13 mouse cellular contexts compared by ENCODE assay signal in the genomic region with DNA sequence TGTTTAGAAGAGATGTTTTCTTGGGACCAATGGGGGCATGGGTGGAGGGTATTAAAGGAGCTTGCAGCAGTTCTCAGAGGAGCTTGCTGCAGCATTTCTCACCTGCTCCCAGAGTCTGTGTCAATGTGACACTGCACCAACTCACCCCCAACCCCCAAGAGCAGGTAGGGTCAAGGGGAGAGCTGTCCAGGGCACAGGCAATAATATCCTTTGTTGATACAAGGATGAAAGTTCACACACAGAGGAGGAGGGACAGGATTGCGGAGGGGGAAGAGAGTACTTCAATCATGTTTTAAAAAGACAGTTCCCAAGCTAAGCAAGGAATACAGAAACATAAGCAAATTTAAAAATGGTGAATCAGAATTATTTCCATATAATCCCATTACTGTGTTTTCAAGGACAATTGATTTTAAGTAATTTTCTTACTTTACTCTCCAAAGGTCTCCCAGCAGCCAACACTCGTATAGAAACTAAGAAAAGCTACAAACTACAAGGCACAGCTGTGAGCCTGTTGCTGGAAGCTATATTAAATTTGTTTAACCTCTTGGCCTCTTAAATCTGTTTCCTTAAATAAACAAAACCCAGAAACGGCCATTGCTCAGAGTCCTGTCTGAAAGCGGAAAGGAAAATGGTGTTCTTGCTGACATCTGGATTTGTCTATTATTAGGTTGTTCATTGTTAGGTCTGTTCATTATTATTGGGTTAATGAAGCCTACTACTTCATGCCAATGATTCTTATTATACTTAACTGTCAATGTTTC. TPM values are rescaled to one million over a fixed set of nuclear protein-coding genes. Genes with fewer than 3 reads are reported as not detected.
DNase-seq lines count a peak whose midpoint lies in the region; ATAC-seq and TF ChIP-seq lines count a peak whose summit lies in the region.
"Had no signal": no experiment of that assay in that cellular context is flagged by ENCODE, and none has a peak within 500 bp of the region (broad histone marks: within the 10 kb centered on the region; RNA-seq: fewer than 3 reads in every experiment).

No protein-coding gene starts in this region.

- WGBS in heart, embryonic 12.5 days = 35% methylated on average over 4 of the region's 4 CpGs
- 12% methylated on average over 4 of the region's 4 CpGs for WGBS in intestine, embryonic 15.5 days
- 43% methylated on average over 4 of the region's 4 CpGs for WGBS in liver, embryonic 14.5 days (ENCODE audit: insufficient replicate concordance)
- WGBS in hindbrain, embryonic 13.5 days = 39% methylated on average over 4 of the region's 4 CpGs
- WGBS in thymus, adult 2 months = 87% methylated on average over 4 of the region's 4 CpGs

- H3K27me3 ChIP-seq in heart, embryonic 12.5 days (replicated peaks) = no peaks in the 10 kb centered on the region
- no peaks in the 10 kb centered on the region for H3K27me3 ChIP-seq in intestine, embryonic 15.5 days (replicated peaks)
- H3K27me3 ChIP-seq in liver, embryonic 14.5 days (ENCODE audit: control insufficient read depth, insufficient read depth, low read length) = no peaks in the 10 kb centered on the region
- H3K27me3 ChIP-seq in hindbrain, embryonic 13.5 days = peaks cover 35% of the 10 kb centered on the region
- H3K27me3 ChIP-seq in thymus, adult 2 months (ENCODE audit: control insufficient read depth, insufficient read depth, low read length) = no peaks in the 10 kb centered on the region

- no peak overlapping the region for H3K4me2 ChIP-seq in heart, embryonic 12.5 days
- H3K4me2 ChIP-seq in intestine, embryonic 15.5 days (replicated peaks) = peak overlapping the region; percentile 28
- H3K4me2 ChIP-seq in liver, embryonic 14.5 days (ENCODE audit: low read depth) = no peak overlapping the region
- no peak overlapping the region for H3K4me2 ChIP-seq in hindbrain, embryonic 13.5 days
- H3K4me2 ChIP-seq: midbrain, embryonic 15.5 days had no signal

- H3K27ac ChIP-seq in heart, embryonic 12.5 days (ENCODE audit: poor library complexity, severe bottlenecking) = no peak overlapping the region
- H3K27ac ChIP-seq in intestine, embryonic 15.5 days = peak overlapping the region; percentile 51
- H3K27ac ChIP-seq in liver, embryonic 14.5 days = no peak overlapping the region
- no peak overlapping the region for H3K27ac ChIP-seq in hindbrain, embryonic 13.5 days
- no peak overlapping the region for H3K27ac ChIP-seq in thymus, adult 2 months (ENCODE audit: control insufficient read depth, insufficient read depth, low read length)
- H3K27ac ChIP-seq: midbrain, embryonic 15.5 days had no signal

- H3K4me3 ChIP-seq in heart, embryonic 12.5 days = no peak overlapping the region
- H3K4me3 ChIP-seq in intestine, embryonic 15.5 days (replicated peaks) = no peak overlapping the region
- H3K4me3 ChIP-seq in liver, embryonic 14.5 days (ENCODE audit: insufficient read depth in 1 of 2, low read depth in 2 of 2, low read length in 2 of 2) = no peak overlapping the region
- H3K4me3 ChIP-seq in hindbrain, embryonic 13.5 days = no peak overlapping the region
- no peak overlapping the region for H3K4me3 ChIP-seq in thymus, adult 2 months (ENCODE audit: control insufficient read depth, insufficient read depth, low read length)
- H3K4me3 ChIP-seq: midbrain, embryonic 15.5 days had no signal

- no peak for DNase-seq in heart, postnatal 14 days
- peak; percentile 2 for DNase-seq in 3T3-L1 (ENCODE audit: low read depth, low spot score)
- peak in 2 of 3 experiments; percentile 17 to 20 for DNase-seq in liver, embryonic 14.5 days (ENCODE audit: low read depth in 3 of 3, low spot score in 3 of 3)
- no peak for DNase-seq in thymus, adult 18-20 months
- no peak for DNase-seq in thymus, adult 2 months
- DNase-seq: gastrocnemius, postnatal 14 days; heart, postnatal 10 days; kidney, postnatal 10 days; right cerebral cortex, postnatal 14 days had no signal

- no peaks in the 10 kb centered on the region for H3K36me3 ChIP-seq in heart, embryonic 12.5 days
- H3K36me3 ChIP-seq in intestine, embryonic 15.5 days = no peaks in the 10 kb centered on the region
- no peaks in the 10 kb centered on the region for H3K36me3 ChIP-seq in liver, embryonic 14.5 days (replicated peaks; ENCODE audit: control insufficient read depth, insufficient read depth, low read depth)
- H3K36me3 ChIP-seq in hindbrain, embryonic 13.5 days = no peaks in the 10 kb centered on the region
- no peaks in the 10 kb centered on the region for H3K36me3 ChIP-seq in thymus, adult 2 months (ENCODE audit: control insufficient read depth, insufficient read depth, low read length)
- H3K36me3 ChIP-seq: midbrain, embryonic 15.5 days had no signal

- H3K9ac ChIP-seq in heart, embryonic 12.5 days = no peak overlapping the region
- H3K9ac ChIP-seq in intestine, embryonic 15.5 days = no peak overlapping the region
- no peak overlapping the region for H3K9ac ChIP-seq in liver, embryonic 14.5 days (replicated peaks)
- no peak overlapping the region for H3K9ac ChIP-seq in hindbrain, embryonic 13.5 days
- H3K9ac ChIP-seq: midbrain, embryonic 15.5 days had no signal

- TF ChIP-seq CTCF in liver, embryonic 14.5 days (IDR thresholded peaks at IDR 0.05; ENCODE audit: low read depth) = no peak
- TF ChIP-seq CTCF in thymus, adult 2 months (IDR thresholded peaks at IDR 0.05; ENCODE audit: borderline replicate concordance, control insufficient read depth, extremely low read depth, insufficient read depth, low read length, poor library complexity) = no peak

- H3K9me3 ChIP-seq in heart, embryonic 12.5 days (replicated peaks) = no peaks in the 10 kb centered on the region
- H3K9me3 ChIP-seq in intestine, embryonic 15.5 days = no peaks in the 10 kb centered on the region
- H3K9me3 ChIP-seq in liver, embryonic 14.5 days (ENCODE audit: control insufficient read depth, low read length) = no peaks in the 10 kb centered on the region
- no peaks in the 10 kb centered on the region for H3K9me3 ChIP-seq in hindbrain, embryonic 13.5 days
- H3K9me3 ChIP-seq: midbrain, embryonic 15.5 days had no signal

- TF ChIP-seq POLR2A in thymus, adult 2 months (IDR thresholded peaks at IDR 0.05; ENCODE audit: control insufficient read depth, extremely low read depth, insufficient read depth, low read length, poor library complexity) = no peak

- peak; percentile 54 for ATAC-seq in heart, embryonic 12.5 days (ENCODE audit: insufficient number of reproducible peaks, low FRiP score)
- peak; percentile 77 for ATAC-seq in intestine, embryonic 15.5 days
- peak; percentile 63; the same call in 1 of the 2 replicates for ATAC-seq in liver, embryonic 14.5 days (ENCODE audit: insufficient read depth)
- no peak for ATAC-seq in hindbrain, embryonic 13.5 days (ENCODE audit: low FRiP score)
- ATAC-seq: midbrain, embryonic 15.5 days had no signal

- intact Hi-C loops in heart, postnatal 14 days (cut with DNase I) = no loop called here

- H3K4me1 ChIP-seq in heart, embryonic 12.5 days (replicated peaks) = peaks cover 15% of the 10 kb centered on the region
- H3K4me1 ChIP-seq in intestine, embryonic 15.5 days (replicated peaks) = peaks cover 17% of the 10 kb centered on the region
- peaks cover 0 to 19% of the 10 kb centered on the region in 2 experiments; a peak in 2 of 4 replicates for H3K4me1 ChIP-seq in liver, embryonic 14.5 days (replicated peaks; ENCODE audit: control insufficient read depth in 2 of 2, insufficient read depth in 2 of 2, low read length in 1 of 2)
- peaks cover 8% of the 10 kb centered on the region for H3K4me1 ChIP-seq in hindbrain, embryonic 13.5 days (replicated peaks)
- H3K4me1 ChIP-seq in thymus, adult 2 months (replicated peaks; ENCODE audit: control insufficient read depth, insufficient read depth, low read length) = no peaks in the 10 kb centered on the region
- H3K4me1 ChIP-seq: midbrain, embryonic 15.5 days had no signal

- no peak for TF ChIP-seq EP300 in liver, embryonic 14.5 days (IDR thresholded peaks at IDR 0.05; ENCODE audit: low read depth)

RNA-seq across cellular contexts. Expression of gene Dnah11, which starts 12.5 kb away (rescaled TPM):
- polyA plus RNA-seq in heart, embryonic 12.5 days (2016; fragmentation: Nextera tagmentation; extraction: Ambion mirVana) = 0.03 and 0.10 TPM in 2 replicates
- total RNA-seq in heart, postnatal 14 days (2021) = under 1 TPM in 1 of 2 experiments, not detected in 1; 0.07 TPM
- 0.09 TPM in 2 replicates for polyA plus RNA-seq in intestine, embryonic 15.5 days (2015; fragmentation: Nextera tagmentation; extraction: Ambion mirVana)
- 0.16 and 0.26 TPM in 2 replicates for polyA plus RNA-seq in liver, embryonic 14.5 days (2012; rRNA removed)
- polyA plus RNA-seq in liver, embryonic 14.5 days (2014; fragmentation: Nextera tagmentation; extraction: Ambion mirVana) = 0.06 and 0.23 TPM in 2 replicates
- polyA plus RNA-seq in hindbrain, embryonic 13.5 days (2015; fragmentation: Nextera tagmentation; extraction: Ambion mirVana) = 0.13 and 0.36 TPM in 2 replicates
- 0.19 and 0.43 TPM in 2 replicates for polyA plus RNA-seq in thymus, adult 2 months (2012; rRNA removed)
- total RNA-seq: heart, postnatal 10 days had no signal

Comparison
In these comparisons a context has a peak if more than half of its experiments do, and no peak if none do; other contexts are left out.
1. DNase-seq: peak in 3T3-L1 (single experiment) and liver, embryonic 14.5 days (2 of 3); none in heart, postnatal 14 days (0 of 2), thymus, adult 18-20 months (0 of 2) and thymus, adult 2 months (single experiment).